Mouse (Mus musculus): ENCODE data around the gene Wipi1.
"Not testable (repeated sequence)": the region's sequence is repeated elsewhere in the genome, so short reads cannot be mapped to it uniquely, and the experiment has no call there.

The Wipi1 gene

DNA sequence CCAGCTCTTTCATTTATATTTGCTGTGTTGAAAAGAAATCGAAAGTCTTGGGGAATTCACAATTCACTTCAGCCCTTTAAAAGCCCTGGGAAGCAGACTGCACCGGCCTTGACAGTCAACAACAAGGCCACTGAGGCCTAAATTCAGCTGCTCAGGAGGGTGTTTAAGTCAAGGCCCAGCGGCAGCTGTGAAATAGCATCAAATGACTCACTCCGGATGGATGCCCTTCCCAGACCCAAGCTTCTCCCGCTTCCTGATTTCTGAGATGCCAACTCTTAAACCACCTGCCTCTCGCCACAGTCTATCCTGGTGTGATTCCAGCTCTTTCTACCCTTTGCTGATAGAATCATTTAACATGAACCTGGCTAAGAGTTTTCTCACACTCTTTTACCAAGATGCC is 8.6 kb upstream of the Wipi1 start:
- DNase-seq (ENCODE audit: low read depth, low spot score) = no peak

DNA sequence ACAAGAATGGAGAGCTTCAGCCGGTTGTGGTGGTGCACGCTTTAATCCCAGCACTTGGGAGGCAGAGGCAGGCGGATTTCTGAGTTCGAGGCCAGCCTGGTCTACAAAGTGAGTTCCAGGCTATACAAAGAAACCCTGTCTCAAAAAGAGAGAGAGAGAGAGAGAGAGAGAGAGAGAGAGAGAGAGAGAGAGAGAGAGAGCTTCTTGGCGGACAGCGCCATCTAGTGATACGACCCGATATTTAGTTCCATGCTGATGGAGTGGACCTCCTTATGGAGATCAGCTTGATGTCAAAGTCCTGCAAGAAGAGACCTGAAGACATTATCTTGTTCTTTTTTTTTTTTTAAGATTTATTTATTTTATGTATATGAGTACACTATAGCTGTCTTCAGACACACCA is 7.3 kb upstream of the Wipi1 start:
- not testable (repeated sequence) for DNase-seq (ENCODE audit: low read depth, low spot score)

- DNase-seq (ENCODE audit: low read depth, low spot score) = no peak
Measured at GRCm38 (mm10) chr11:109616766-109617165, 5.0 kb upstream of the Wipi1 start.

DNA sequence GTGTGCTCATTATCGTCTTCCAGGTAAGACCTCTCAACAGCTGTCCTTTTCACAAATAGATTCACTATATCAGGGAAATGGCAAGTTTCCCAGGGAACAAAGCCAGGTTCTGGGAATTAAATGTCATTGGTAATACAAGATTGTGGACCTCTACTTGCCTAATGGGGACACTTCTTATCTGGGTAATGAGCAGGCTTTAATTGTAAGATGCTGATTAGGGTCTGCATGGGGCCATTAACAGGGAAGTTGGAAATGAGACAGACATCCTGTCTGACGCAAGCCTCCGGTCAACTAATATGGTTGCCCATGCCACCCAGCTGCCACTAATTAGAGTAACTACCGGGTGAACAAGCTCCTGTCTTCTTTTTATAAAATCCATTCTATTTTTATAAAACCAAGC is 4.6 kb upstream of the Wipi1 start:
- no peak for DNase-seq (ENCODE audit: low read depth, low spot score)

DNA sequence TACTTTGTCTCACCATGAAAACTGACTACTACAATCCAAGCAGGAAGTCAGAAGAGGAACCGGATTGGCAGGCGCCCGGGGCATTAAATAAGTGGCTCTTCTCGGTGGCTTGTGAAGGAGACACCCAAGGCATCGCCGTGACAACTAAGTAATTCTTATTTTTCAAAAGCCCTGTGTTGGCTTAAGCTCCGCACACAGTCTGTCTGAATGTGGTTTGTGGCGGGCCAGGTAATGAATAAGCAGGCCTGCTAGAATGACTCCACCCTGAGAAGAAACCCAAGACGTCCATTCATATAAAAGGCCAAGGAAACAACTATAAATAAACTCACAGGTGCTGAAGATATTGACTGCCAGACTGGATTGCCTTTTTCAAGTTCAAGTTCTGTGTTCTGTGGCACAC is 3.5 kb upstream of the Wipi1 start:
- no peak for DNase-seq (ENCODE audit: low read depth, low spot score)

DNA sequence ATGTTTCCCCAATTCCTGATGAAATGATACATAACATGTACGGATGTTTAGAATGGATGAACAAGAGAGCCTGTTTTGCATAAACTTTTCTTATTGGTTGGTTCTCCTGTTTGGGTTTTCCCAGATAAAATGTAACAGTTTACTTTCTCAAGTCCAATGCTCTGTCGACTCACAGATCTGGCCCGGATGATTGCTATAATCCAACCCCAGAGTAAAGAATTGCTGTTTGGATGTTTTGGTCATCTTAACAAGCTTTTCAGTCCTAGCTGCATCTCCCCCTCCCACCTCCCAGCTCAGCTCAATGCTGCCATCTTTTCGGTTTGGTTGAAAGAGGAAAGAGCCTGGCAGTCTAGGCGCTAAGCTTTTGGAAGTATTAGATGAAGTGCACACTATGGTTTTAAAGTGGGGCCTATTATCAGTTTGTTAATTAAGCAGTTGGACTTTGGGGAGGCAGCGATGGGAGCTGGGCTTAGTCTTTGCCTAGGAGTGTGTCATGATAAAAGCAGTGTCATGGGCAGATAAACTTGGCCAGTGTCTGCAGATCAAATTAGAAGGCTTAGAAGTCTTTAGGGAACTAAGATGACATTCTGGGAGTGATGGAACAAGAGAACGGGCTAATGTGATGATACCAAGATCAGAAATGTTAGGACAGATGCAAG is 1.2 kb upstream of the Wipi1 start:
- DNase-seq (ENCODE audit: low read depth, low spot score) = no peak

DNA sequence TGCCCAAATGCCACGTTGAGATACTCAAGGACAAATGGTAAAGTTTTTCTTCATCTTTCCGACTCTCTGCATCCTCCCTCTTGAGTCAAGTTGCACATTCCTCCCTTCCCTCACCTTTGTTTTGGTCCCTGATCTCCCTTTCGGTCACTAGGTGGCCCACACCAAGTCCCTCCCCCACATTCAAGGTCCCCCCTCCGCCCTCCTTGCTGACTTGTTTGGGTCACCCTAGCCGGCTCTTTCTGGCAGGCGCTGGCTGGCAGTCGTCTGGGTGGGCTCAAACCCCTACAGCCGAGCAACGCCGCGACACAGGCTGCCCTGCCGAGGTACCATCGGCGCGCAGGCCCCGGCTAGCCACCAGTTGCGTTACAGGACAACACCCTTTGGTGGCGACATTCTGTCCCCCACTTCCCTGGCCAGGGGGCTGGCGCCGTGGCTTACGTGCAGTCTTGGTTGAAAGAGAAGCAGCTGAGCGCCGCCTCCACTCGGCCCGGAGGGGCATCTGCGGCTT is 918 bp downstream of the Wipi1 start:
- DNase-seq (ENCODE audit: low read depth, low spot score) = peak; percentile 46

DNA sequence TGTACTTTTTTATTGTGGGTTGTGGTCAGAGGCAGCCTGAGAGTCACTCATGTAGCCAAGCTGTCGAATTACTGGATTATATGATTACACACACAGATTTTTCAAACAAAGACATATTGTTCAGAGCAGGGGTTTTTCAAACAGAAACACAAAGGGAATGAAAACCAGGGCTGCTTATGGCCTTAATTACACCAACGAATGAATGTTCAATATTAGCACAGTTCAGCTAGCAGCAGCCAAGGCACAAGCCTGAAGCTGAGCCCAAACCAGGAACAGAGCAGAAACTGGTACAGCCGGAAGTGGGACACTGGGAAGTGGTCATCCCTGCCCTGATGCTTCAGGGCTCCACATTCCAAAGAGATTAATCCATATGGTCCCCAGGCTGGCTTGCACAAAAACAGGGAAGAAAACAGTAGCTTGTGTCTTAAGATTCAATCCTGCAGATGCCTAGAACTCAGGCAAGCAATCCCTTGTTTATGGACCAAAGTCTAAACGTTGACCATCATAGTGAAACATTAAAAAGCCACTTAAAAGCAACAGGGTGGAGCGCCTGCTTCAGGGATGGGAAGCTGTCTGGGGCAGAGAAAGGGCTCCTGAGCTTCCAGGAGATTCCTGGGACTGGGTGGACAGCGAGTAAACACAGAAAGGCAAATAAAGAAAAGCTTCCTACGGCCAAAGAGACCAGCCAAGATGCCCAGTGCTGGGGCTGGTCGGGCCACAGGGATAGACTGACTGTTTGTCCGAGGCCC is 1.5 kb downstream of the Wipi1 start:
- DNase-seq (ENCODE audit: low read depth, low spot score) = no peak

GRCm38 (mm10) chr11:109608976-109609625 is 2.7 kb downstream of the Wipi1 start:
- DNase-seq (ENCODE audit: low read depth, low spot score) = no peak

DNA sequence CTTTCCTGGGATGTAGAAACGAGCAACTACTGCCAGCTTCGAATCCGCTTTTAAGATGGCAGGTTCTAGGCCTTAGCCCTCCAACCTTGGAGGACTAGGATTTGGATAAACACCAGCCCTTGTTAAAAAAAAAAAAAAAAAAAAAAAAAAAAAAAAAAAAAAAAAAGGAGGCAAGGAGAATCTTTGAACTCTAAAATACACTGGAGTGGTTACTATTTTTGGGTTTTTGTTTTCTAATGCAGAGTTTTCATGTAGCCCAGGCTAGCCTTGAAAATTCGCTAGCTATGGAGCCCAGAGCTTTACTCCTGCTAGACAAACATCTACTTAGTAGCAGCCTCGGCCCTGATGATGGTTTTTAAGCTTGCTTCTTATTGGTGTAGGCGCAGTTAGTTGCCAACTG is 4.2 kb downstream of the Wipi1 start:
- no peak for DNase-seq (ENCODE audit: low read depth, low spot score)

DNA sequence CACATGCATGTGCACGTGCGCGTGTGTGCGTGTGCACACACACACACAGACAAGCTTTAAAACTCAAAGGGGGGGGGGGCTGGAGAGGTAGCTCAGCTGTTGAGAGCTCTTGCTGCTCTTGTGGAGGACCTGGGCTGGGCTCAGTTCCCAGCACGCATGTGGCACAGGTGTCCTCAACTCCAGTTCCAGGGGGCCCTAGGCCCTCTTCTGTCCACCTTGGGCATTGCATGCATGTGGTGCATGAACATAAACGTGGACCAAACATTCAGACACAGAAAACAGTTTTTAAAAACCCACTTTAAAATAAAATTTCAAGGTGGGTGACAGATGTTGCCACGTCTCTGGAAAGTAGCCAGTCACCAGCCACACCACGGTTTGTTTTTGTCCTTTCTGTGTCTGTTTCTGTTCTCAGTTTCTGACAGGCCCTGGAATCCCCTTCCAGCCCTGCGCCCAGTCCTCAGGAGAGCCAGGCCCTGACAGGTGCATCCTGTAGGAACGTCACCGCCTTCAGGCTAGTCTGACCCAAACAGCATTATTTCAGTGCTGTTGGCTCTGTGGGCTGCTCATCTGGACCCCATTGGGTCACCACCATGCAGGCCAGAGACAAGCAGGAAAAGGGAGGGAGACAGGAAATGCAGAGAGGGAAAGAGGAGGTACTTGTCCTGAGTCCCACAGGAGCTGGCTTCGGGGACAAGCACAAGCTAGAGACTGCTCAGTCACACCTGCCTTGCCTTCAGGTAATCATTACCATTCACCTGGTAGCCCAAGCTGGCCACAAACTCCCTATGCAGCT is 12.8 kb downstream of the Wipi1 start:
- DNase-seq (ENCODE audit: low read depth, low spot score) = no peak

DNA sequence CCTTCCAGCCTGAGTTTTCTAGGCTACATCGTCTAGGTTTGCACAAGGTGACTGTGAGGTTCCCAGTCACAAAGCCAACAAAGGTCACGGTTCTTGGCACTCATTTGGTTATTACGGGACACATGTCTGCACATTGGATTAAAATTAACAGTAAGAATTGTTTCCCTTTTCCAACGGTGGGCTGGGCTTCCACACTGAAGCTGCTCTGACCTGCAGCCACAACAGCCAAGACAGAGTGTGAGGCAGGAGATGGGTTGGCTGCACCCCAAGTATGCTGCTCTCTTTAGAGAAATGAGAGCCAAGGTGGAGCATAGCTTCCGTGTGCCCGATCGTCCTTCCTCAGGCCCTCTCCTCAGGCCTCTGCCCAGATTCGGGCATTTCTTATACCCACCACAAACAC is 17.0 kb downstream of the Wipi1 start:
- no peak for DNase-seq (ENCODE audit: low read depth, low spot score)

DNA sequence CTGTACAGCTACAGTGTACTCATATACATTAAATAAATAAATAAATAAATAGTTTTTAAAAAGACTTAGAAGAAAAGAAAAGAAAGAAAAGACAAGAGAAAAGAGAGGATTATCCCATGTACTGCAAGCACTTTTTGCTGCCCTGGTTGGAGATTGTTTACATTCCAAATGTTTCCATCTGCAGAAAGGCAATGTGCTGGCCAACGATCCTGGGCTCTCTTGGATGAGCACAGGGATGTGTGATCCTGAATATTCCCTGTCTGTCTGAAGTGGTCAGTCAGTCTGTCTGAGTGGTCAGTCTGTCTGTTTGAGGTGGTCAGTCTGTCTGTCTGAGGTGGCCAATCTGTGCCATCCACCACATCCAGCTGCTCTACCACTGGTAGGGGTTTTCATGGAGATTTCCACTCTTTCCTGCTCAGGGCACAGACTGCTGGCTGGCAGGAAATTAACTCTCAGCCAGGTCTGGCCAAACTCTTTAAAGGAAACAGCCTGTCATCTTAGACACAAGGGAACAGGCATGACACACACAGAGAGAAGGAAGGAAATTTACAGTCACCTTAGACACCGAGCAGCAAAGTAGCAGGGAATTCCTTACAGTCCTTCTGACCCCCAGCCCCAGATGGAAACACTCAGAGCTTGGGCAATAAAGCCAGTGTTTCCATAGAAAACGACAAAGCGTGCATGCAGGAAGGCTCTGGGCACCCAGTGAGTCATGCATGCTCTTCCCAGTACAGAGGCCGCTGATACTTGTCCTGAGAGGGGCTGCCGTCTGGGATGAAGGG is 18.4 kb downstream of the Wipi1 start:
- no peak for DNase-seq (ENCODE audit: low read depth, low spot score)

DNA sequence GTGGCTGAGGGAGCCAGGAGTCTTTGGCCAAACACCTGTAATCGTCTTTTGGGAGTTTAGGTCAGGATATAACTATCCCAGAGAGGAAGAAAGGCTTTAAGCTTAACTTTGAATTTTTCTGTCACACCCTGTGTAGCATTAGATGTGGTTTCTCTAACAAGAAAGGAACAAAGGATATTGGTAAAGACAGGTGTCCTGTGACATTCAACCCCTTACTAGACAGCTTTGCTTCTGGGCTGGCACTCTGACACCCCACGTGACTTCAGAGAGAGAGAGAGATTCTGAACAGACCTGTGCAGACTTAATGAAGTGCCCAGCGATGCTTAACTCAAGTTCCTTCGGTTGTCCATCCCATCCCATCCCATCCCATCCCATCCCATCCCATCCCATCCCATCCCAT is 20.3 kb downstream of the Wipi1 start:
- no peak for DNase-seq (ENCODE audit: low read depth, low spot score)

GRCm38 (mm10) chr11:109590012-109590411 is 21.8 kb downstream of the Wipi1 start:
- no peak for DNase-seq (ENCODE audit: low read depth, low spot score)

DNA sequence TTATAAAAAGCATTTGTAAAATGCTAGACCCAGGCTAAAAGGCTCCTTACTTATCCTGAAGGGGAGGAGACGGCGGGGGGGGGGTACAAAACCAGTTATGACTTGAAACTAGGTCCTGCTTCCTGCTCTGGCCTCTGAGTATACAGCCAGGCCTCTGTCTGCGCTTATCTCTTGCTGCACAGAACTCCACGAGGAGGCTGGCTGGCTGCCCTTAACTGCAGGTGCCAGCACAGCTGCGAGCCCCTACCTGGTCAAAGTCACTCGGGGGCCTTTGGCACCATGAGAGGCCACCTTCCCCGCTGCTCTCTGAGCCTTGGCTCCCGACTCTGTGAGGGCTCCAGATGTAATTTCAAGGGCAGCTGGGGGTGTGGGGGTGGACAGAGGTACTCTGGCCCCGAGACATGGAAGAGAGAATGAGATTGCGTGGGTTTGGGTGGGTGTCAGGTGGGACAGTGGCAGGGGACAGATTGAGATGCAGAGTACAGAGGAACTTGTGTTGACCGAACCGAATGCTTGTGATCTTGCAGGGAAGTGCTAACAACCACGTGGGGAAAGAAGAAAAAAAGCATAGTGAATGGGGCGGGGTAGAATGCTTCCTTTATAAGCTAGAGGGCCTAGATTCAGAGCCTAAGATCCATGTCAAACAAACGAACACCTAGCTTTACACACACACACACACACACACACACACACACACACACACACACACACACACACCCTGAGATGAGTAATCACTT is 24.0 kb downstream of the Wipi1 start:
- DNase-seq (ENCODE audit: low read depth, low spot score) = no peak

DNA sequence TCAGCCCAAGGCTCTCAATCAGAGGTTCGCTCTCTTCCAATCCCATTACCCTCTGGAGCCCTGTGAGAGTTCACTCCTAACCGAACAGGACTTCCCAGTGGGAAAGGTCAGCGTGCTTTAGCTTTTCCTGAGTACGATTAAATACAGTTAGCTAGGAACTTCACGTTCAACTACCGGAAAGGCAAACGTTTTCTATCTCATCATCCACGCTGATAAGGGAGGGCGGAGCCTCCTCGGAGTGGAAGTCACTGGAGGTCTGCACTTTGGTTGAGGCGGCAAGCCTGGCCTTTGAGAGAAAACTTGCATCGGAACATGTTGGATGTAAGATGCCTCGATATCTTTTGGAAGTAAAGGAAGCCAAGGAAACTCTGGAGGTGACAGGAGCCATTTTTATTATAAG is 24.7 kb downstream of the Wipi1 start:
- DNase-seq (ENCODE audit: low read depth, low spot score) = no peak

GRCm38 (mm10) chr11:109586424-109586823 is 25.3 kb downstream of the Wipi1 start:
- no peak for DNase-seq (ENCODE audit: low read depth, low spot score)

DNA sequence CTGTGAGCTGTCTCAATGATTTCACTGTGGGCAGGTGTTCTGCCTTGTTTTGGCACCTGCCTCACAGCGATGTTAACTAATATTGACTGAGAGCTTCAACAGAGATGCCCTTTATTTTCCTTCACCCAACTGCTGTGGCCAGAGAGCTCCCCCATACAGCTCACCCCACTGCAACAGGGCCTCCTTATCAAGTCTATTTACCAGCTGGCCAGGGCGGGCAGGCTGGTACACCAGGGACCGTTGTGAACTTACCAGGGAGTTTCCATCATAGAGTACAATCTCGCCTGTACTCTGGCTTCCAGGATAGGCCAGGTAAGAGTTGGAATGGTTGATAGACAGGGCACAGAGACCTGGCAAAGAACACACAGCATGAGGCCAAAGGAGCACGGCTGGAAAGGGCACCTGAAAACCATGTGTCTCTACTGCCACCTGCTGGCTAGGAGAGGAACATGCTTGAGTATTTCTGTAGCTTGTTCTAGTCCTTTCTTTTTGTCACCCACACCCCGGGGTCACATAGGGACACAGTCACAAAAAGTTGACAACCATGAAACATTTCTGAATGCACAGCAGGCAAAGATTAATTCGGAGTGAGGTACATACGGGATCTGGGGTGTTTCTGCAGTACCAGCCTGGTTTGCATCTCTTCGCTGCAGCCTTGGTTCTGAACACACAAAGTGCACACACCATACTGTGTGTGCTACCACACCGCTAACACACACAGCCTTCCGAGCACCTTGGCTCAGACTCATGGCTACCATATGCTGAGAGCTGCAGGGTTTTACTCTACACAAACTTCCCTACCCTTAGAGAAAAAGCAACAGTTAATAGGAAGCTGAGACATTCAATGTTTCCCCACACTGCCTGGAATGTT is 26.7 kb downstream of the Wipi1 start:
- DNase-seq (ENCODE audit: low read depth, low spot score) = peak; percentile 69

Data from embryo, embryonic 11.5 days (tissue).